Mouse (Mus musculus) R1 (cell line): Measurements from ENCODE around the gene Lrrc4.
A peak's percentile ranks its signal among the peaks of the same experiment; 100 is the strongest.

Experiments
- DNase-seq: peaks from one replicate; pipeline ENCODE4 v3.0.0-alpha.2; 2018; ENCODE audit warnings: low read depth, low spot score

The Lrrc4 gene

GRCm38 (mm10) chr6:28855442-28855841 is 23.9 kb upstream of the Lrrc4 start:
- peak; percentile 16 for DNase-seq

- DNase-seq = no peak
These were observed 23.1 kb upstream of the Lrrc4 start for GRCm38 (mm10) chr6:28854598-28854997.

GRCm38 (mm10) chr6:28853654-28854053 is 22.1 kb upstream of the Lrrc4 start:
- DNase-seq = no peak

GRCm38 (mm10) chr6:28853164-28853563 is 21.6 kb upstream of the Lrrc4 start:
- no peak for DNase-seq

GRCm38 (mm10) chr6:28852342-28852741 is 20.8 kb upstream of the Lrrc4 start:
- no peak for DNase-seq

- DNase-seq = no peak
These were observed 18.9 kb upstream of the Lrrc4 start for GRCm38 (mm10) chr6:28850326-28850900.

DNA sequence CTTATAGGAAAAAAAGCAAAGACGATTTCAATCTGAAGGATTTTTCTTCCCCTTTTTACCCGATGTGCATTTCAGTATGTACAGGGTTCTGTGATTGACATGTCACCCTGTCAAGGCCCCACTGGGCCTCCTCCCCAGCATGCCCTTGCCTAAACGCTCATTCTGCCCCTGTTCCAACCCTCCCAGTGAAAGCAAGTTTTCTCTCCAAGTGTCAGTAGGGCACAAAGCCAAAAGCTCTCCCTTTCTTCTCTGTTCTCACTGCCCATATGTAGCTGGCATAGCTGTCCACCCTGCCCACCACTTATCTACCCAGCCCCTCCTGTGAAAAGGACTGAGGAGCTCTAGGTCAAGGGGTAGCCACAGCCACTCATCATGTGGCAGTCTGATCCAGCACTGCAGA is 17.8 kb upstream of the Lrrc4 start:
- no peak for DNase-seq

DNA sequence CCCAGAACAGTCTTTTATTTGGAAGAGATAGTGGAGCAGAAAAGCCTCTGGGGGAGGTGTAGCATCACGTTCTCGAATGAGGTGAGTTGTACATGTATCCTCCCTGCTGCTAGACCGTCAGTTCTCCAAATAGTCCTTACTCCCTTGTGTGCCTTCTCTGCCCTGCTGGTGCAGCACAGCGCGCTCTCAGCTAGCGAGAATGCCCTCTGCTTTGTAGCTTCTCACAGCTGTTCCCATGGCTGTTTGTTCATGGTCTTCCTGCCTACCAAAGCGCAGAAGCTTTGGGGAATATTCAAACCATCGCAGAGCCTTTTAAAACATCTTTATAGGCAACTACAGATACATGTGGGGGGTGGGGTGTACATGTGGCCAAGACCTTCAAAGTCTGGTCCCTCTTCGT is 17.3 kb upstream of the Lrrc4 start:
- no peak for DNase-seq

DNA sequence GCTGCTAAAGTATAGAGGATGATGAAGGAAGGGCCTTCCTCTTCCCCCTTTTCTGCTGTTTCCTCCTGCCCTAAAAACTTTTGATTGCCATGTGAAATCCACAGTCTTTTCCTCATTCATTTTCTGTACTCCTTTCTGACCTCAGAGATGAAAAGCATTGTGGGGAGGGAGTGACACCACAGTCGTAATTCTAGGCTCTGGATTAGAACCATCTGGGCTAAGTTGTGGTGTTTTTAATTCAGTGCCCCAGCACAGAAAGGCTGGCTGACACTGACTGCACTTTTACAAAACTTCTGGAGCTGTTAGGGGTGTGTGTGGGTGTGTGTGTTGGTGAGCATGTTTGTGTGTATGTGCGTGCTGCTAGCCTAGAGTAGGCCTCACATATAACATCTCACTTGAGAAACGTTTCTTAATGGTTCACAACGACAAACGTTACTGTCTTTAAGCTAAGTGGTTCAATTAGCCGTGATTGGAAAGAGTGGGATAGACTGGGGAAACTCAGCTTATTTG is 16.8 kb upstream of the Lrrc4 start:
- no peak for DNase-seq

- no peak for DNase-seq
These were observed 16.1 kb upstream of the Lrrc4 start for GRCm38 (mm10) chr6:28847616-28848015.

- no peak for DNase-seq
These were observed 14.1 kb upstream of the Lrrc4 start for GRCm38 (mm10) chr6:28845610-28846009.

GRCm38 (mm10) chr6:28842375-28843276 is 11.1 kb upstream of the Lrrc4 start:
- no peak for DNase-seq

GRCm38 (mm10) chr6:28841569-28841968 is 10.0 kb upstream of the Lrrc4 start:
- DNase-seq = no peak

DNA sequence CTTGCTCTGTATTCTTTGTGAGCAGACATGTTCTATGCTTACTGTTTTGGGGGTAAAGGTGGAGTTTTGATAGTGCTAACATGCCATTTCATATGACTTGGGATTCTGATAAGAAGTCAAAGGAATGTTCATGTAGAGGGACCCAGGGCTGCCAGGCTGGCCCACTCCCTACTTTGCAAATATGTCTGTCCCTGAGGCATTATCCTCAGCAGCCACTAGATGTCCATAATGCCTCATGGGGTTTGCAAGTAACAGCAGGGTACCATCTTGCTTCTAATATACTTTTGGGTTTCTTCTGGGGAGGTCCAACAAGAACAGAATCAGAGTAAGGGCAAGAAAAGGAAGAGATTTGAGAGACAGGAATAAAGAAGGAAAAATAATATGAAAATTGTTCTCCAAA is 5.1 kb upstream of the Lrrc4 start:
- peak; percentile 28 for DNase-seq

DNA sequence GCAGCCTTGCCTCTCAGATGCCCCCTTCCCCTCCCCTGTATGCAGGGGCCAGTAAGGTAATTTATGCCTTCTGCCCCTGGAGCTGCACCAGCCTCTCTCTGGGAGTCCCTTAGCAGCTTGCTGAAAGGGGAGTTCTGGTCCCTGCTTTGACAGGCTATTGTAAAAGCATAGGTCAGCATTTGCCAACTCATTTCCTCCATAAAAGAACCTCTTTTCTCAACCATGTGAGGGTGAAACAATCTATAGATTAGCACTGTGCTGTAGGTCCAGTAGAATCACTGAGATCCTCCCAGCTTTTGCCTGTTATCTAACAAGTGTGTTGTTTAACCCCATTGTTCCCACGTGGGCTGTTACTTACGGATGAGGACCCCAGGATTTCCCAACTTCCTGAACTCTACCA is 2.5 kb upstream of the Lrrc4 start:
- no peak for DNase-seq

DNA sequence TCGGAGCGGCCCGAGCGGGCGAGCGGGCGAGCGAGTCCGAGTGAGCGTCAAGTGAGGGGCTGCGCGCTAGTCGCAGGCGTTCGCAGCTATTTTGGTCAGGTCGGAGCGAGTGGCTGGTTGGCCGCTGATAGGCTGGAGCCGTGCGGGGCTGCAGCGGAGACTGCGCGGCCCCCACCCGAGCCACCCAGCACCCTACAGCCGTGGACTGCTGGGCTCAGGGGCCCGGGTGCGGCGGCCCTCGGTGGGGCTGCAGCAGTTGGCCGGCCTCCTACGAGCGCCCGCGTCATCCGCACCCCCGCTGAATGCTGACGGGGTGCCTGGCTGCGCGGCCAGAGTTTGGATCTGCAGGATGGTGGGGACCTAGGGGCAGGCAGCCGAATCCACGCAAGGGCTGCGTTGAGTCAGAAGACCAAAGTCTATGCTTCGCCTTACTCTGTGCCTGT is 1.9 kb upstream of the Lrrc4 start:
- peak; percentile 39 for DNase-seq

DNA sequence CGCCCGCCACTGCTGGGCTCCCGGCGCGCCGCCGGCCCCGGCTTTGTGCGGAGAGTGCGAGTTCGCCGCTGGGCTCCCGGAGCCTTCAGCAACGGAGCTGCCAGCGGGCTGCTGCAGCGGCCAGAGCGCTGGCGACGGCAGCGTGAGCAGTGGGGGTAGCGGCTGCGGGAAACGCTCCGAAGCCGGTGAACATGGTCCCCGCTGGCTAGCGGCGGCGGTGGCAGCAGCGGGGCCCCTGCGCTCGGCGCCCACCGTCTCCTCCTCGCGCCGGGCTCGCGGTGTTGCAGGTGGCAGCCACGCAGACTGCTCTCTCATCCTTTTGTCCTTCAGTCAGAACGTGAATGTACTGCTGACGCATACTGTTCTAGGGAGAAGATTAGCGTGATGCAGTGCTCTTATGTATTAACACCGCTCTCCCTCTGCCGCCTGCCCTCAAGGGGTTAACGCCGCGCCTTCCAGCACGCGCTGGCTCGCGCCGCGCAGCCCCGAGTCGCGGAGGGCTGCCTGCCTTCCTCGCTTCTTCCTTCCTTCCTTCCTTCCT is 1.3 kb upstream of the Lrrc4 start:
- peak; percentile 69 for DNase-seq

GRCm38 (mm10) chr6:28831854-28832750 is 555 bp upstream of the Lrrc4 start:
- DNase-seq = peak; percentile 74

- no peak for DNase-seq
These were observed 1.2 kb downstream of the Lrrc4 start for GRCm38 (mm10) chr6:28830306-28830705.

GRCm38 (mm10) chr6:28828593-28828992 is 3.0 kb downstream of the Lrrc4 start:
- DNase-seq = no peak

- DNase-seq = no peak
These were observed 4.0 kb downstream of the Lrrc4 start for GRCm38 (mm10) chr6:28827565-28827964.
